Mouse (Mus musculus): ENCODE measurements around the gene Ctcfl.
A peak's percentile ranks its signal among the peaks of the same experiment; 100 is the strongest.

DNA sequence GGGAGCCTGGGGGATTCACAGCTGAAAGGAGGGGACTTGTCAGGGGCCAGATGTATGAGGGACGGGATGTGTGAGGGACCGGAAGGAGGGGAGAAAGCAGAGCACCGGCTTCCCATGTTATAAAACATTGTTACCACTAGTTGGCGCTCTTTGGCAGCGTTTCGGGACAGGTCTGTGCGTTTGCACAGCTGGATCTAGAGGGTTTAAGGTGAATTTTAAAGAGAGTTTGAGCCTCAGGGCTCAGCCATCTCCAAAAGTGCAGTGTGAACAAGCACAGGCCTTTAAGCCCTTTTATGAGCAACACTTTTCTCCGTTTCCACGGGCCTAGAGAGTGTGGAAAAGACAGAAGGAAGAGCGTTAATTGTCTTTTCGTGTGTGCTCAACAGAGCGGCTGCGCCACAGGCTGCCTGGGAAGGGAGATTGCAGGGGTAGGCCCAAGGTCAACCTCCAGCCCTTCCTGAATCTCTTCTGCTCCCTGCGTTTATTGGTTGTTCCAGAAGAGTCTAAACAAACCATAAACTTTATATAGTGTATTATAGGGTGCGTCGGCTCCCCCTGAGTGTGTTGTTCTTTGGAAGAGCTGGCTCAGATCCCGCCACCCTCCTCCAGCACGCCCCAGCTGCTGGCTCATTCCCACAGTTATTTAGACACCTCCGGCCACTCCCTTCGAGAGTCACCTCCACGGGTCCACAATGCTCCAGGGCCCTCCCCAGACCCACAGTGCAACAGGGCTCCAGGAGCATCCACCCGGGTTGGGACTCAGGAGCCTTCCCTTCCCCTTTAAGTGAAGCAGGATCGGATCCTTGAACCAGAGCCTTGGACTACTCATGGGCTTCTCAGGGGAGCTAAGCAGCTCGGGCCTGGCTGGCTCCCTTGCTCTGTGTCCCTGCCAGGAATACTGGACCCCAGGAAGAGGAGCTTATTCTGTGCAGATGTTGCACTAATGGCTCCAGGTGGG, 40.3 kb upstream of the Ctcfl start:
- peak; percentile 56; the same call in 1 of the 2 replicates for TF ChIP-seq HCFC1 (IDR thresholded peaks at IDR 0.05; ENCODE audit: borderline replicate concordance, insufficient read depth, low read length)
- TF ChIP-seq MAFK (IDR thresholded peaks at IDR 0.05; ENCODE audit: insufficient read depth, low read depth, low read length): no peak
- TF ChIP-seq ZNF384 (IDR thresholded peaks at IDR 0.05; ENCODE audit: low read depth, low read length): no peak
- TF ChIP-seq ZC3H11A (IDR thresholded peaks at IDR 0.05; ENCODE audit: borderline replicate concordance, low read depth, low read length): no peak
- no peak for TF ChIP-seq CHD2 (IDR thresholded peaks at IDR 0.05; ENCODE audit: low read depth, low read length)
